Mouse (Mus musculus): Measurements from ENCODE around the gene Cabp2. TPM values are rescaled to one million over a fixed set of nuclear protein-coding genes. Genes with fewer than 3 reads are reported as not detected.
"Not testable (repeated sequence)": the region's sequence is repeated elsewhere in the genome, so short reads cannot be mapped to it uniquely, and the experiment has no call there.

Cabp2 gene
- polyA plus RNA-seq, 1 experiment from 2014 or later, result not detected

DNA sequence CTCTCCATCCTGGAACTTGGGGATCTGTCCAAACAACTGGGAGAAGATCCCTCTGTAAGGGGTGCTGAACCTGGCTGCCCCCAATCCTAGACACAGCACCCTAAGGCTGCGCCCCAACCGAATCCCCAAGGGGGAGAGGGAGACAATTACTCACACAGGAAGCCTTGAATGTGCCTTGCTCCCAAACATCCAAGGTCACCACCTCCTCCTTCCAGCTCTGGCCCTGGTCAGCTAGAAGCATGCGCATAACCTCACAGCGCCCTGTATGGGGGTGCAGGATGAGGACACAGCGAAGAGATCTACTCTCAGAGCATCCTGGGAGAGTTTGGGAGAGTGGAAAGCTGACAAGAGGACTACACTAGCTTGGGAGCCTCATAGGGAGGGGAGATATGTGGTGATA is 22.8 kb upstream of the Cabp2 start:
- H3K9me3 ChIP-seq (ENCODE audit: control insufficient read depth, low read length), result no peaks in the 10 kb centered on the region
- no peaks in the 10 kb centered on the region for H3K27me3 ChIP-seq (replicated peaks; ENCODE audit: control insufficient read depth, insufficient read depth, low read length)
- WGBS, result 81% methylated on average over 4 of the region's 5 CpGs
- no peak overlapping the region for H3K9ac ChIP-seq (ENCODE audit: low read depth, low read length)
- H3K36me3 ChIP-seq (ENCODE audit: control insufficient read depth, insufficient read depth, low read length), result no peaks in the 10 kb centered on the region
- H3K4me2 ChIP-seq (ENCODE audit: low read depth, low read length), result no peak overlapping the region
- no peak overlapping the region for H3K27ac ChIP-seq (replicated peaks; ENCODE audit: low read depth, low read length)
- H3K4me1 ChIP-seq (ENCODE audit: control insufficient read depth, insufficient read depth, low read length), result no peaks in the 10 kb centered on the region
- H3K4me3 ChIP-seq (ENCODE audit: low read depth, low read length), result no peak overlapping the region
- no peak for DNase-seq (ENCODE audit: low spot score)
- ATAC-seq (ENCODE audit: low read depth), result no peak

GRCm38 (mm10) chr19:4059069-4059740 is 22.2 kb upstream of the Cabp2 start, which contains the start of gene Gstp3:
Gstp3 (minus strand) TSS chr19:4059569.
- Histone ChIP-seq H3K9me3 (ENCODE audit: control insufficient read depth, low read length) (no peaks in the 10 kb centered on the region), H3K27ac (replicated peaks; ENCODE audit: low read depth, low read length) (no peak within 1 kb of the TSS), H3K4me3 (ENCODE audit: low read depth, low read length) (no peak within 1 kb of the TSS), H3K36me3 (ENCODE audit: control insufficient read depth, insufficient read depth, low read length) (no peaks in the 10 kb centered on the region), H3K4me1 (ENCODE audit: control insufficient read depth, insufficient read depth, low read length) (no peaks in the 10 kb centered on the region), H3K27me3 (replicated peaks; ENCODE audit: control insufficient read depth, insufficient read depth, low read length) (no peaks in the 10 kb centered on the region), H3K9ac (ENCODE audit: low read depth, low read length) (no peak within 1 kb of the TSS), H3K4me2 (ENCODE audit: low read depth, low read length) (no peak within 1 kb of the TSS)
- no peak for ATAC-seq (ENCODE audit: low read depth)
- WGBS, result 77% methylated on average over 15 of the region's 15 CpGs
- DNase-seq (ENCODE audit: low spot score), result no peak

GRCm38 (mm10) chr19:4060044-4060898 is 21.1 kb upstream of the Cabp2 start:
- H3K9me3 ChIP-seq (ENCODE audit: control insufficient read depth, low read length); H3K27me3 ChIP-seq (replicated peaks; ENCODE audit: control insufficient read depth, insufficient read depth, low read length); H3K4me1 ChIP-seq (ENCODE audit: control insufficient read depth, insufficient read depth, low read length); ATAC-seq (ENCODE audit: low read depth); H3K4me2 ChIP-seq (ENCODE audit: low read depth, low read length); H3K9ac ChIP-seq (ENCODE audit: low read depth, low read length); H3K36me3 ChIP-seq (ENCODE audit: control insufficient read depth, insufficient read depth, low read length); H3K27ac ChIP-seq (replicated peaks; ENCODE audit: low read depth, low read length); H3K4me3 ChIP-seq (ENCODE audit: low read depth, low read length); DNase-seq (ENCODE audit: low spot score): not testable (repeated sequence)
- WGBS, result 85% methylated on average over 8 of the region's 8 CpGs

DNA sequence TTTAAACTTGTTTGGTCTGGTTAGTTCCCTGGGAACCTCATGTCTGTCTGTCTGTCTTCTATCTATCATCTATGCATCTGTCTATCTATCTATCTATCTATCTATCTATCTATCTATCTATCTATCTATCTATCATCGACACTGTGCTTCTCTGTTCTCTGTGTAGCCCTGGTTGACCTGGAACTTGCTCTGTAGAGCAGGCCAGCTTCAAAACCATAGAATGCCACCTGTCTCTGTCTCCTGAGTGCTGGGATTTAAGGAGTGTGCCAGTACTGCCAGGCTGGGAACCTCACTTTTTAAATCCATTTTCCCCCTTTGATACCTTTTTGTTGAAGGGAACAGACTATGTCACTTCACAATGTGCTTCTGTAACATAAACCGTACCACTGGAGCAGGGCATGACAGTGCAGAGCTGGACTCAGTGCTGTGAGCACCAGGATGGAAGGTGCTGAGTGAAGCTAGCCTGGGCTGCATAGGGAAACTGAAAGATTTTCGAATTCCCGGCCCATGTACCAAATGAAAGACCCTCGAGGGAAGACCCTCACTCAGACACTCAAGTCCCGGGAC is 20.4 kb upstream of the Cabp2 start:
- WGBS, result 79% methylated on average over 6 of the region's 6 CpGs
- Histone ChIP-seq H3K4me3 (ENCODE audit: low read depth, low read length) (no peak overlapping the region), H3K27ac (replicated peaks; ENCODE audit: low read depth, low read length) (no peak overlapping the region), H3K9ac (ENCODE audit: low read depth, low read length) (no peak overlapping the region), H3K9me3 (ENCODE audit: control insufficient read depth, low read length) (no peaks in the 10 kb centered on the region), H3K4me1 (ENCODE audit: control insufficient read depth, insufficient read depth, low read length) (no peaks in the 10 kb centered on the region), H3K4me2 (ENCODE audit: low read depth, low read length) (no peak overlapping the region), H3K36me3 (ENCODE audit: control insufficient read depth, insufficient read depth, low read length) (no peaks in the 10 kb centered on the region), H3K27me3 (replicated peaks; ENCODE audit: control insufficient read depth, insufficient read depth, low read length) (no peaks in the 10 kb centered on the region)
- no peak for ATAC-seq (ENCODE audit: low read depth)
- no peak for DNase-seq (ENCODE audit: low spot score)

DNA sequence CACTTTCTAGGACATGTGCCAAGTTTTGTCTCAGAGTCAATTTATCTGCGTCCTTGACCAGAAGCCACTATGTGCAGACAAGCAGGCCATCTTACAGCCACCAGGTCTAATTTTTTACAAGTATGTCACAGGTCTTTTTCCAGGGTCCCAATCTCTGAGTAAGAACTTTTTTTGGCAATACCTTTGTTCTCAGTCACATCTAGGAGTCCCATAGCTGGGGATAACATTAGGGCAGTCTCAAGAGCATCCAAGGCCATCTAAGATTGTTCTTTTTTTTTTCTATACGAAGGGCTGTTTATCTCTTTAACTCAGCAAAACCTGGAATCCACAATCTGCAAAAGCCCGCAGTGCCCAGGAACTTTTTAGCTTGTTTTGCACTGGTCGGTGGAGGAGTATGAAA is 18.0 kb upstream of the Cabp2 start:
- H3K9ac ChIP-seq (ENCODE audit: low read depth, low read length); H3K27me3 ChIP-seq (replicated peaks; ENCODE audit: control insufficient read depth, insufficient read depth, low read length); ATAC-seq (ENCODE audit: low read depth); DNase-seq (ENCODE audit: low spot score); H3K36me3 ChIP-seq (ENCODE audit: control insufficient read depth, insufficient read depth, low read length); H3K4me1 ChIP-seq (ENCODE audit: control insufficient read depth, insufficient read depth, low read length); H3K9me3 ChIP-seq (ENCODE audit: control insufficient read depth, low read length); H3K4me3 ChIP-seq (ENCODE audit: low read depth, low read length); H3K27ac ChIP-seq (replicated peaks; ENCODE audit: low read depth, low read length); H3K4me2 ChIP-seq (ENCODE audit: low read depth, low read length): not testable (repeated sequence)
- WGBS, result 76% methylated on average over 3 of the region's 4 CpGs

GRCm38 (mm10) chr19:4064501-4064900 is 16.9 kb upstream of the Cabp2 start:
- not testable (repeated sequence) for H3K27ac ChIP-seq (replicated peaks; ENCODE audit: low read depth, low read length); H3K4me1 ChIP-seq (ENCODE audit: control insufficient read depth, insufficient read depth, low read length); H3K9ac ChIP-seq (ENCODE audit: low read depth, low read length); H3K27me3 ChIP-seq (replicated peaks; ENCODE audit: control insufficient read depth, insufficient read depth, low read length); ATAC-seq (ENCODE audit: low read depth); DNase-seq (ENCODE audit: low spot score); H3K4me2 ChIP-seq (ENCODE audit: low read depth, low read length); H3K36me3 ChIP-seq (ENCODE audit: control insufficient read depth, insufficient read depth, low read length); H3K9me3 ChIP-seq (ENCODE audit: control insufficient read depth, low read length); H3K4me3 ChIP-seq (ENCODE audit: low read depth, low read length)
- no CpG with 5 or more reads among the region's 11 CpGs for WGBS

- 72% methylated on average over 6 of the region's 6 CpGs for WGBS
- Histone ChIP-seq H3K36me3 (ENCODE audit: control insufficient read depth, insufficient read depth, low read length) (no peaks in the 10 kb centered on the region), H3K4me3 (ENCODE audit: low read depth, low read length) (no peak overlapping the region), H3K4me2 (ENCODE audit: low read depth, low read length) (no peak overlapping the region), H3K27ac (replicated peaks; ENCODE audit: low read depth, low read length) (no peak overlapping the region), H3K9me3 (ENCODE audit: control insufficient read depth, low read length) (no peaks in the 10 kb centered on the region), H3K9ac (ENCODE audit: low read depth, low read length) (no peak overlapping the region), H3K27me3 (replicated peaks; ENCODE audit: control insufficient read depth, insufficient read depth, low read length) (no peaks in the 10 kb centered on the region), H3K4me1 (ENCODE audit: control insufficient read depth, insufficient read depth, low read length) (no peaks in the 10 kb centered on the region)
- DNase-seq (ENCODE audit: low spot score) (no peak), ATAC-seq (ENCODE audit: low read depth) (no peak)
These were observed 15.1 kb upstream of the Cabp2 start for GRCm38 (mm10) chr19:4066280-4066679.

DNA sequence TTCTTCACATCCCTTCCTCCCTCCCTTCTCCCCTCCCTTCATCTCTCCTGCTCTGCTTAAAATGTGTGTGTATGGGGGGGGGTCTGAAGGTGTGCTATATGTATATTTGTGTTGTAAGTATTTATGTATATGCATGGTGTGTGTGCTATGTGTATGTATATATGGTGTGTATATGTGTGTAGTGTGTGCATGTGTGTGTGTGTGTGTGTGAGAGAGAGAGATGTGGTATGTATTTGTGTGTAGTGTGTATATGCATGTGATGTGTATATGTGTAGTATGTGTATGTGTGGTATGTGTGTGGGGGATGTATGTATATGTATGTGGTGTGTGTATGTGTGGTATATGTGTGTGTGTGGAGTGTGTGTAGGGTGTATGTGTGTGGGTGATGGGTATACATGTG is 14.5 kb upstream of the Cabp2 start:
- ATAC-seq (ENCODE audit: low read depth) (no peak), DNase-seq (ENCODE audit: low spot score) (no peak)
- Histone ChIP-seq H3K4me2 (ENCODE audit: low read depth, low read length) (no peak overlapping the region), H3K36me3 (ENCODE audit: control insufficient read depth, insufficient read depth, low read length) (no peaks in the 10 kb centered on the region), H3K4me1 (ENCODE audit: control insufficient read depth, insufficient read depth, low read length) (no peaks in the 10 kb centered on the region), H3K27me3 (replicated peaks; ENCODE audit: control insufficient read depth, insufficient read depth, low read length) (no peaks in the 10 kb centered on the region), H3K9ac (ENCODE audit: low read depth, low read length) (no peak overlapping the region), H3K4me3 (ENCODE audit: low read depth, low read length) (no peak overlapping the region), H3K9me3 (ENCODE audit: control insufficient read depth, low read length) (no peaks in the 10 kb centered on the region), H3K27ac (replicated peaks; ENCODE audit: low read depth, low read length) (no peak overlapping the region)
